Mouse (Mus musculus) regulatory T cell (primary cell): ENCODE results near the gene Aldh16a1.

Experiments used
- in situ Hi-C: fragments of 300-600 bp; cut with MboI, MseI; formaldehyde crosslinking; loops from one replicate; pipeline ENCODE4 v1.15.1; 2025; ENCODE audit warnings: high pct_unique_total_duplicates

The Aldh16a1 gene

GRCm38 (mm10) chr7:45134544-45135026 is 19.8 kb downstream of the Aldh16a1 start:
- in situ Hi-C loops = no loop called here

GRCm38 (mm10) chr7:45133446-45134159 is 20.8 kb downstream of the Aldh16a1 start:
- in situ Hi-C loops = no loop called here

GRCm38 (mm10) chr7:45131850-45132249 is 22.5 kb downstream of the Aldh16a1 start:
- in situ Hi-C loops = no loop called here

GRCm38 (mm10) chr7:45129776-45130512 is 24.4 kb downstream of the Aldh16a1 start:
- in situ Hi-C loops = loop anchor here (5.0 to 10.0 kb wide), 2 partner anchors 48 to 275 kb away; partner anchors contain the start of gene Pnkp

- in situ Hi-C loops = loop anchor here (5.0 to 10.0 kb wide), 2 partner anchors 47 to 275 kb away; partner anchors contain the start of gene Pnkp
Measured at GRCm38 (mm10) chr7:45129318-45129717, 25.1 kb downstream of the Aldh16a1 start.

- in situ Hi-C loops = loop anchor here (5.0 to 10.0 kb wide), 2 partner anchors 46 to 274 kb away; partner anchors contain the start of gene Pnkp
Measured at GRCm38 (mm10) chr7:45128624-45129246, 25.6 kb downstream of the Aldh16a1 start, which contains the start of gene Rpl13a. Rpl13a (minus strand) TSS chr7:45128761.

GRCm38 (mm10) chr7:45127700-45128224 is 26.6 kb downstream of the Aldh16a1 start:
- in situ Hi-C loops = loop anchor here (5.0 to 10.0 kb wide), 2 partner anchors 45 to 273 kb away; partner anchors contain the start of gene Pnkp

GRCm38 (mm10) chr7:45126844-45127699 is 27.3 kb downstream of the Aldh16a1 start:
- in situ Hi-C loops = loop anchor here (5.0 to 10.0 kb wide), 2 partner anchors 45 to 272 kb away; partner anchors contain the start of gene Pnkp

GRCm38 (mm10) chr7:45126147-45126843 is 28.1 kb downstream of the Aldh16a1 start:
- in situ Hi-C loops = loop anchor here (5.0 to 10.0 kb wide), 2 partner anchors 44 to 271 kb away; partner anchors contain the start of gene Pnkp

- in situ Hi-C loops = loop anchor here (5.0 to 10.0 kb wide), 2 partner anchors 43 to 271 kb away; partner anchors contain the start of gene Pnkp
Measured at GRCm38 (mm10) chr7:45125649-45126048, 28.7 kb downstream of the Aldh16a1 start.

- in situ Hi-C loops = loop anchor here (5.0 to 10.0 kb wide), 2 partner anchors 43 to 270 kb away; partner anchors contain the start of gene Pnkp
Measured at GRCm38 (mm10) chr7:45125144-45125600, 29.2 kb downstream of the Aldh16a1 start.

GRCm38 (mm10) chr7:45124224-45125143 is 29.9 kb downstream of the Aldh16a1 start, which contains the start of gene Rps11:
Rps11 (minus strand) TSS chr7:45124439.
- in situ Hi-C loops = loop anchor here (5.0 to 10.0 kb wide), 2 partner anchors 42 to 270 kb away; partner anchors contain the start of gene Pnkp

GRCm38 (mm10) chr7:45123186-45123570 is 31.2 kb downstream of the Aldh16a1 start:
- in situ Hi-C loops = loop anchor here (10.0 kb wide), 1 partner anchor 268 kb away; the partner anchor contains the start of gene Pnkp

GRCm38 (mm10) chr7:45122561-45123185 is 31.7 kb downstream of the Aldh16a1 start:
- in situ Hi-C loops = loop anchor here (10.0 kb wide), 1 partner anchor 268 kb away; the partner anchor contains the start of gene Pnkp

GRCm38 (mm10) chr7:45121966-45122365 is 32.4 kb downstream of the Aldh16a1 start:
- in situ Hi-C loops = loop anchor here (10.0 kb wide), 1 partner anchor 267 kb away; the partner anchor contains the start of gene Pnkp

- in situ Hi-C loops = loop anchor here (10.0 kb wide), 1 partner anchor 267 kb away; the partner anchor contains the start of gene Pnkp
Measured at GRCm38 (mm10) chr7:45121404-45121803, 33.0 kb downstream of the Aldh16a1 start.
